Mouse (Mus musculus) granulocyte monocyte progenitor cell, adult 5-6 weeks (primary cell): Measurements from ENCODE around the gene Tnfaip3. TPM values are rescaled to one million over a fixed set of nuclear protein-coding genes. Genes with fewer than 3 reads are reported as not detected.

Experiments
- ATAC-seq: replicated peaks from 2 replicates; pipeline ENCODE4 v1.8.0; 2016; ENCODE audit warnings: mild to moderate bottlenecking, moderate TSS enrichment, inconsistent platforms; ENCODE audit not compliant: poor library complexity, severe bottlenecking
- total RNA-seq, 2 experiments: library from RNA; stranded (forward) in 1 of 2; stranded (reverse) in 1 of 2; fragments of 200-712, 200-1000 nt in 1 of 2; fragments of >200 nt in 1 of 2; fragmentation: Nextera tagmentation in 1 of 2; gene quantifications; 2 replicates each; pipeline ENCODE4 v1.2.3; 2014 to 2017

Tnfaip3 gene
- total RNA-seq, 2 experiments from 2014 or later, result 6.1 to 34.0 TPM

- no peak for ATAC-seq
These were observed 6.8 kb upstream of the Tnfaip3 start for GRCm38 (mm10) chr10:19022272-19022671.

- no peak for ATAC-seq
These were observed 1.5 kb upstream of the Tnfaip3 start for GRCm38 (mm10) chr10:19016823-19017471.

- ATAC-seq, result peak; percentile 12; the same call in 1 of the 2 replicates
These were observed 838 bp downstream of the Tnfaip3 start for GRCm38 (mm10) chr10:19014381-19015256.

GRCm38 (mm10) chr10:19013351-19013750 is 2.1 kb downstream of the Tnfaip3 start:
- ATAC-seq, result no peak

GRCm38 (mm10) chr10:19012616-19013015 is 2.8 kb downstream of the Tnfaip3 start:
- ATAC-seq, result no peak

- no peak for ATAC-seq
These were observed 3.5 kb downstream of the Tnfaip3 start for GRCm38 (mm10) chr10:19011832-19012440.

GRCm38 (mm10) chr10:19010414-19010813 is 5.0 kb downstream of the Tnfaip3 start:
- ATAC-seq, result no peak

- ATAC-seq, result peak; percentile 85
These were observed 6.2 kb downstream of the Tnfaip3 start for GRCm38 (mm10) chr10:19009186-19009672.

- no peak for ATAC-seq
These were observed 6.9 kb downstream of the Tnfaip3 start for GRCm38 (mm10) chr10:19008607-19008940.

- ATAC-seq, result no peak
These were observed 7.4 kb downstream of the Tnfaip3 start for GRCm38 (mm10) chr10:19007897-19008606.

- ATAC-seq, result no peak
These were observed 13.2 kb downstream of the Tnfaip3 start for GRCm38 (mm10) chr10:19002091-19002785.

GRCm38 (mm10) chr10:18999427-18999826 is 16.0 kb downstream of the Tnfaip3 start:
- peak; percentile 74 for ATAC-seq

- no peak for ATAC-seq
These were observed 19.1 kb downstream of the Tnfaip3 start for GRCm38 (mm10) chr10:18996331-18996730.

GRCm38 (mm10) chr10:18995465-18996261 is 19.8 kb downstream of the Tnfaip3 start:
- no peak for ATAC-seq

GRCm38 (mm10) chr10:18992971-18993370 is 22.5 kb downstream of the Tnfaip3 start:
- no peak for ATAC-seq

- ATAC-seq, result no peak
These were observed 24.4 kb downstream of the Tnfaip3 start for GRCm38 (mm10) chr10:18991057-18991456.

- ATAC-seq, result no peak
These were observed 27.6 kb downstream of the Tnfaip3 start for GRCm38 (mm10) chr10:18987907-18988199.

GRCm38 (mm10) chr10:18987046-18987906 is 28.2 kb downstream of the Tnfaip3 start:
- ATAC-seq, result no peak
